Mouse (Mus musculus) left cerebral cortex, adult 8-10 months (tissue): ENCODE results near the gene Vmn1r2. TPM values are rescaled to one million over a fixed set of nuclear protein-coding genes. Genes with fewer than 3 reads are reported as not detected.
"Not testable (repeated sequence)": the region's sequence is repeated elsewhere in the genome, so short reads cannot be mapped to it uniquely, and the experiment has no call there.

Source experiments
- DNase-seq, 2 experiments: peaks; one replicate each; pipeline ENCODE4 v3.0.0; 2022; ENCODE audit warnings: low spot score in 2 of 2
- total RNA-seq, 4 experiments: library from RNA; stranded (reverse); gene quantifications; 2 replicates each; pipeline ENCODE4 v1.2.4; 2022

The Vmn1r2 gene
- not detected for total RNA-seq

DNA sequence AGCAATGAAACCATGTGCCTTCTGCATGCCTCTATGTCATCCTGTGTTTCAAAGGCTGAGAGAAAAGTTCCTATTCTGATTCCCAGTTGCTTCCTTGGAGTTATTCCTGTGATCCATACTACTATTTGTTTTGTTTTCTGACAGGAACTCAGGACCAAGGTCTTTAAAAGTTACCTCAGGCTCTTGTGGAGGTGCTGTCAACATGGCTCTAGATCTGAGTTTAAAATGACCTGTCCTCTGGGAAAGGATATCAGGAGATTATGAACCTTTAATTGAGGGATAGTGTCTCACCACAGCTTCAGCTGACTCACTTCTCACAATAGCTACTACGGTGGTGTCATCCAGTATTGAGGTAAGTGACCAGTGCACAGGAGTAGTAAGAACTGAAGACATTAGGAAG lies at the start of gene Vmn1r2:
Gene Vmn1r2 (plus strand): TSS at position 301 of the 400 bp plus-strand sequence.
- not testable (repeated sequence) for DNase-seq

DNA sequence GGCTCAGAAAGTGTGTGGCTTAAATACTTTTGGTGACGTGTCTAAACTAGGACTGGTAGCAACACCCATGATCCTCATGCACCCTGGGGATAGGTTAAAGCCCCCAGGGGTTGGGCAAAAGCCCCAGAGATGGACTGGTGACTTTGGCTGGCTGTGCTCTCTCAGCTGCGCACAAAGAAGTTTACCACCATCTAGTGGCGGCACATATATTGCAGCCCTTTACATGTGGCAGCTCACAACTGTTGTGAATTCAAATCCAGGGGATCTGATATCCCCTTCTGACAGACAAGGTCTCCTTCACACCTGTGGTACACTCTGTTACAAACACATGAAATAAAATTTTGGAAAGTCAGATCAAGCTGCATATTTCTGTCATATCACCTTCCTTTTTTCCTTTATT lies 19.2 kb upstream of the Vmn1r2 start:
- DNase-seq, result not testable (repeated sequence)

DNA sequence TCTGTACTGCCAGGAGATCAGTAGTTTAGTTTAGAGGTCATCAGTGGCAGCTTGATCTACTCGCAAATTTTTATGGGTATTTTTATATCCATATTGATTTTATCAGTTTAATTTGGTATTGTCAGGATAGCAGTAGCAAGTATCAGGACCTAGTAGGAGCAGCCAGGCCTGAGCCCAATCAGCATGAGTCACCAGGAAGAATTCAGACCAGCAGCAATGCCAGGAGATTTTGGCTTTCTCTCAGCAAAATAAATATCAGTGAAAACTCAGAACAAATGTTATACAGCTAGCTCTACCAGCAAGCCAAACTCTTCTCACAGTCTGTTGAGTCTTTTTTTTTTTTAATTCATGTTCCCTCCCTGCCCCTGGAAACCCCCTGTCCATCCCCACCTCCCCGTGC lies 13.8 kb upstream of the Vmn1r2 start:
- not testable (repeated sequence) for DNase-seq

DNA sequence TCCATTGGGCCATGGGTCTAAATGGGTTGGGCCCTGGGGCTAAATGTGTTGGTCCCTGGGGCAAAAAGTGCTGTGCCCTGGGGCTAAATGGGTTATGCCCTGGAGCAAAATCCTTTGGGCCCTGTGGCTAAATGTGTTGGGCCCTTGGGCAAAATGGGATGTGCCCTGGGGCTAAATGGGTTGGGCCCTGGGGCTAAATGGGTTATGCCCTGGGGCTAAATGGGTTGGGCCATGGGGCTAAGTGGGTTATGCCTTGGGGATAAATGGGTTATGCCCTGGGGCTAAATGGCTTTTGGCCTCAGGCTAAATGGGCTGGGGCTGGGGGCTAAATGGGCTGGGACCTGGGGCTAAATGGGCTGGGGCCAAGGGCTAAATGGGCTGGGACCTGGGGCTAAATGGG lies 2.7 kb upstream of the Vmn1r2 start:
- DNase-seq, result not testable (repeated sequence)

DNA sequence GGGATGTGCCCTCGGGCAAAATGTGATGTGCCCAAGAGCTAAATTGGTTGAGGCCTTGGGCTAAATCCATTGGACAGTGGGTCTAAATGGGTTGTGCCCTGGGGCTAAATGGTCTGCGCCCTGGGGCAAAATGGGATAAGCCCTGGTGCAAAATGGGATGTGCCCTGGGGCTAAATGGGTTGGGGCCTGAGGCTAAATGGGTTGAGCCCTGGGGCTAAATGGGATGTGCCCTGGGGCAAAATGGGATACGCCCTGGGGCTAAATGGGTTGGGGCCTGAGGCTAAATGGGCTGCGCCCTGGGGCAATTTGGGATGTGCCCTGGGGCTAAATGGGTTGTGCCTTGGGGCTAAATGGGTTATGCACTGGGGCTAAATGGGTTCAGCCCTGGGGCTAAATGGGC lies 2.1 kb upstream of the Vmn1r2 start:
- no peak for DNase-seq

DNA sequence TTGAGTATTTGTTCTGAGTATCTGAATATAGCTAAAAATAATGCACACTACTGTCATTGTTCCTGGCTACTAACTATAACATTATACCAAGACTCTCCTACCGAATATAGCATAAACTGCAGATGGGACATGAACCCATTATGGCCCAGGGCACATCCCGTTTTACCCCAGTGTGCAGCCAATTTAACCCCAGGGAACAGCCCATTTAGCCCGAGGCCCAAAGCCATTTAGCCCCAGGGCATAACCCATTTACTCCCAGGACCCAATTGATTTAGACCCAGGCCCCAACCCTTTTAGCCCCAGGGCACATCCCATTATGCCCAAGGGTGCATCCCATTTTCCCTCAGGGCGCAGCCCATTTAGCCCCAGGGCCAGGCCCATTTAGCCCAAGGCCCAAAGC lies 7.5 kb downstream of the Vmn1r2 start:
- DNase-seq, result not testable (repeated sequence)

DNA sequence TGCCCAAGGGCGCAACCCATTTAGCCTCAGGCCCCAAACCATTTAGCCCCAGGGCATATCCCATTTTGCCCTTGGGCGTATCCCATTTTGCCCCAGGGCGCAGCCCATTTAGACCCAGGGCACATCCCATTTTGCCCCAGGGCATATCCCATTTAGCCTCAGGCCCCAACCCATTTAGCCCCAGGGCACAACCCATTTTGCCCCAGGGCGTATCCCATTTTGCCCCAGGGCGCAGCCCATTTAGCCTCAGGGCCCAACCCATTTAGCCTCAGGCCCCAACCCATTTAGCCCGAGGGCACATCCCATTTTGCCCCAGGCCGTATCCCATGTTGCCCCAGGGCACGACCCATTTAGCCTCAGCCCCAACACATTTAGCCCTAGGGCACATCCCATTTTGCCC lies 8.6 kb downstream of the Vmn1r2 start:
- not testable (repeated sequence) for DNase-seq

DNA sequence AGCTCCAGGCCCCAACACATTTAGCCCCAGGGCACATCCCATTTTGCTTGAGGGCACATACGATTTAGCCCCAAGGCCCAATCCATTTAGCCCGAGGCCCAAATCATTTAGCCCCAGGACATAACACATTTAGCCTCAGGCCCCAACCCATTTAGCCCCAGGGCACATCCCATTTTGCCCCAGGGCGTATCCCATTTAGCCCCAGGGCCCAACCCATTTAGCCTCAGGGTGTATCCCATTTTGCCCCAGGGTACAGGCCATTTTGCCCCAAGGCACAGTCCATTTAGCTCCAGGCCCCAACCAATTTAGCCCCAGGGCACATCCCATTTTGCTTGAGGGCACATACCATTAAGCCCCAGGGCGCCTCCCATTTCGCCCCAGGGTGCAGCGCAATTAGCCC lies 9.1 kb downstream of the Vmn1r2 start:
- not testable (repeated sequence) for DNase-seq

DNA sequence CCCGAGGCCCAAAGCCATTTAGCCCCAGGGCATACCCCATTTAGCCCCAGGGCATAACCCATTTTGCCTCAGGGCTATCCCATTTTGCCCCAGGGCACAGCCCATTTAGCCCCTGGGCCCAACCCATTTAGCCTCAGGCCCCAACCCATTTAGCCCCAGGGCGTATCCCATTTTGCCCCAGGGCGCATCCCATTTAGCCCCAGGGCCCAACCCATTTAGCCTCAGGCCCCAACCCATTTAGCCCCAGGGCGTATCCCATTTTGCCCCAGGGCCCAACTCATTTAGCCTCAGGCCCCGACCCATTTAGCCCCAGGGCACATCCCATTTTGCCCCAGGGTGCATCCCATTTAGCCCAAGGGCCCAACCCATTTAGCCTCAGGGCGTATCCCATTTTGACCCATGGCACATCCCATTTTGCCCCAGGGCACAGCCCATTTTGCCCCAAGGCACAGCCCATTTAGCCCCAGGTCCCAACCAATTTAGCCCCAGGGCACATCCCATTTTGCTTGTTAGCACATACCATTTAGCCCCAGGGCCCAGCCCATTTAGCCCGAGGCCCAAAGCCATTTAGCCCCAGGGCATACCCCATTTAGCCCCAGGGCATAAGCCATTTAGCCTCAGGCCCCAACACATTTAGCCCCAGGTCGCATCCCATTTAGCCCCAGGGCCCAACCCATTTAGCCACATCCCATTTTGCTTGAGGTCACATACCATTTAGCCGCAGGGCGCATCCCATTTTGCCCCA lies 9.8 kb downstream of the Vmn1r2 start:
- peak in 1 of 2 experiments; percentile 1 for DNase-seq

DNA sequence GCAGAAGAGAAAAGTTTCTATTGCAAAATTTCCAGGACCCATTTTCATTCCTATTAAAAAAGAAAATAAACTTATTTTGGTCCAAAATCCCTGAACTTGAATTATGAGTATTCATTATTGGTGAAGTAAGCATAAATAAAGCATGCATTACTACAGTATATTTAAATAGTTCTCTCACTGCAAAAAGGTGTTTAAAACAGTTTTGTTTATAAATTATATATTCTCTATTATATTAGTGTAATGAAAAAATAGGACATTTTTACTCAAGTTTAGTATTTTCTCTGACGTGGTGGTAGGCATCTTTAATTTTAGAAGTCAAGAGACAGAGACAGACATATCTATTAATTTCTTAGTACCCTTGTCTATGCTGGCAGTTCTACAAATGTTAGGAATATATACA lies 18.1 kb downstream of the Vmn1r2 start, which contains the start of gene Vmn1r3:
Gene Vmn1r3 (minus strand): TSS at position 101 of the 400 bp plus-strand sequence.
- DNase-seq, result not testable (repeated sequence)

DNA sequence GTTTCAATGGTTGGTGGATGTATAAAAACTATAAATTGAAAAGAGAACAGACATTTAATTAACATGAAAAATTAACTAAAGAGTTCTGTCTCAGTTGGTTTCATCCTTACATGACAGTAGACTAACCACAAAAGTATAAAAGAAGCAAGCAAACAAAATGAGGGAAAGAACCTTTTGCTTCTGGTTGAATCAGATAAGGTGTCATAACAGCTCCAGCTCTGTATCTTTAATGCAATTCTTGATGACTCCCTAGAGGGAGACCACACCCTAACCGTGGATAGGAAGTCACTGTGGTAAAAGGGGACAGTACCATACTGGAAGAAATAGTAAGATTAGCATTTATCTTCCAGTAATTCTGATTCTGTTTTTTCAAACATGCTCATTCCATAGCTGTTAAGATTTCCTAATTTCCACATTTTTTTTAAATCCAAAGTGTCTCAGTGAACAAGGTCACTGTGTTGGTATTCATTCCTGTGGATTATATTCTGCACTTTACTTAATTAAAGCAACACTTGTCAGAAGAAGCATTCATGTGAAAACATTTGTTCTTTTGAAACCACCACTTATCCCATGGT lies 42.6 kb downstream of the Vmn1r2 start:
- not testable (repeated sequence) for DNase-seq

DNA sequence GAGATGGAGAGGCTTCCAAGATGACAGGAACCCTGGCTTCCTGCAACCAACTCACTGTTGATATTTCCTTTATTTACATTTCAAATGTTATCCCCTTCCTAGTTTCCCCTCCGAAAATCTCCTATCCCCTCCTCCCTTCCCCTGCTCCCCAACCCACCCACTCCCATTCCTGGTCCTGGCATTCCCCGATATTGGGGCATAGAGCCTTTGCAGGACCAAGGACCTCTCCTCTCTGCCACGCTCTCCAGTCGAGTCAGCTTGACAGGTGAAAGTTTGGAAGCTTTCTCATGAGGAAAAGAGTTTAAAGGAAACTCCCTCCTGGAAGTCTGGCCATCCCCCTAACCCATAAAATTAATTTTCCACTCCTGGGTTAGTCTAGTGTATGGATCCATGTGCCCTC lies 46.2 kb downstream of the Vmn1r2 start:
- not testable (repeated sequence) for DNase-seq

DNA sequence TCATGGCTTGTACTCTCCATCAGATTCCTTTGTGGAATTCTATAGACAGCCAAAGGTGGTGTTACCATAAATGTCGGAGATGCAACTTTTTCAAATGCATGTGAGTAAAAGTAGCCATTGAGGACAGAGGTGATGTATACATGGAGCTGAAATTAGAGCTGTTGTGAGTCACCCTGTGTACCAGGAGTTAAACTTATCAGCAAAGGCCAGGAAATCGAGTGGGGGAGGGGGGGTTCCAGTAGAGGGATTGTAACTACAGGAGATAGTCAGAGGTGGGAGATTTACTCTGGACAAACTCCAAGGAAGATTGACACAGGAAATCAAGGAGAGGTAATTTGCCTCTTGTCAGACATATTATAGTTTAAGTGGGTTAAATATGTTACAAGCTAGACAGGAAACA lies 49.3 kb downstream of the Vmn1r2 start:
- DNase-seq, result not testable (repeated sequence)

Other genes with a start within 250 kb of the Vmn1r2 start
- gene Vmn1r3, start 18.0 kb downstream of the Vmn1r2 start, total RNA-seq, result not detected